Mouse (Mus musculus): ENCODE results near the gene Sh2d4b. TPM values are rescaled to one million over a fixed set of nuclear protein-coding genes. Genes with fewer than 3 reads are reported as not detected.

The Sh2d4b gene
- total RNA-seq, 2 experiments from 2014 or later: 3.1 to 4.4 TPM

- no peak for DNase-seq (ENCODE audit: low spot score in 2 of 2)
These were observed 15.7 kb upstream of the Sh2d4b start for GRCm38 (mm10) chr14:40908763-40909162.

- no peak for DNase-seq (ENCODE audit: low spot score in 2 of 2)
These were observed 13.7 kb upstream of the Sh2d4b start for GRCm38 (mm10) chr14:40906770-40907169.

DNA sequence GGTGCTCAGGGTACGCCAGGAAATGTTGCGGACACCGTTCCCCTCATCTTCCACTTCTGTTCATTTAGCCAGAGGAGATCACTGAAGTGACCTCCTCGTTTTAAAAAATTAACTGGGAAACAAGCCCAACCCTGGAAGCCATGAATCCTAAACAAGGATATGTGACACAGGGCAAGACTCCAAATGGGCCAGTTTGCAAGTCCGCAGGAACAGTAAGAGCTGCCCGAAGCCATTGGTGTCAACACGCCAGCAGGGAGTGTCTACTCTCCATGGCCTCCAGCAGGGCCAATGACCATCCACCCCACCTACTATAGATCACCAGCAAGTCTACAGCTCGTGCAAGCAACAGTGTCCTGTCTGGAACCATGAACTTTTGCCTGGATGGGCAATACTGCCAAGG is 12.7 kb upstream of the Sh2d4b start:
- DNase-seq (ENCODE audit: low spot score in 2 of 2): no peak

- no peak for DNase-seq (ENCODE audit: low spot score in 2 of 2)
These were observed 9.4 kb upstream of the Sh2d4b start for GRCm38 (mm10) chr14:40902307-40903055.

DNA sequence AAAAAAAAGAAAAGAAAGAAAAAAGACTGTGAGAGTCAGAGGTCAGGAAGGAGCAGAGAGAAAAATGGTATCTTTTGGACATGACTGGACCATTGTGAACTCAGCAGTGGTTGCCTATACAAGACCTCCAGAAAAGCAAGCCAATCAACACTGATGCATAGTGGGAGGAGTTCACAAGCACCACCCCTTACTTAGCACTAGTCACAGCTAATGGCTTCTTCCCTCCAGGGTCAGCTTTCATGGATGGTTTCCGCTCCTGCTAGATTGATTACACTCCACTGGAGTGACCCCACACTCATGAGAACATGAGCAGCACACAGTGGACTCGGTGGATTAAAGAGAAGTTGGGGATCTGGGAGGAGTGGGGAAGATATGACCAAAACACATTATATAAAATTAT is 7.2 kb upstream of the Sh2d4b start:
- DNase-seq (ENCODE audit: low spot score in 2 of 2): no peak

GRCm38 (mm10) chr14:40897916-40898315 is 4.8 kb upstream of the Sh2d4b start:
- no peak for DNase-seq (ENCODE audit: low spot score in 2 of 2)

DNA sequence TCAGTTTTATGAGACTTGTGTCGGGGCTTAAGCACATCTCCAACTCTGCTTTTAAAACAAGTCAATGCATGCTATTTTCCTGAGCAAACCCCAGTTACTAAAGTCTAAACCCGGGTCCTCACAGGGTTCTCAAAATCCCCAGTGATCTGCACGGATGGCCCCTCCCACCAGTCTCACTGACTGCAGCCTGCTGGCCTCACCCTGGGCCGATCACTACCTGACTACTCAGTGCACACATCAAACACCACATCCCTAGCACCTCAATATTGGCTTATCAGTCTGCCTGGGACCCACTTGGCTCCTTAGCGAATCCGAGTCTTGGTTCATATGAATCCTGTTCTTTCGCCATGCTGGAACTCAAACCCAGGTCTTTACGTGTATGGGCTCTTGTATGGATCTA is 2.6 kb upstream of the Sh2d4b start:
- DNase-seq (ENCODE audit: low spot score in 2 of 2): no peak

GRCm38 (mm10) chr14:40894576-40895247 is 1.6 kb upstream of the Sh2d4b start:
- DNase-seq (ENCODE audit: low spot score in 2 of 2): peak; percentile 87 to 89

GRCm38 (mm10) chr14:40893884-40894283 is 818 bp upstream of the Sh2d4b start:
- DNase-seq (ENCODE audit: low spot score in 2 of 2): no peak

- DNase-seq (ENCODE audit: low spot score in 2 of 2): no peak
These were observed 690 bp downstream of the Sh2d4b start for GRCm38 (mm10) chr14:40892326-40892825.

DNA sequence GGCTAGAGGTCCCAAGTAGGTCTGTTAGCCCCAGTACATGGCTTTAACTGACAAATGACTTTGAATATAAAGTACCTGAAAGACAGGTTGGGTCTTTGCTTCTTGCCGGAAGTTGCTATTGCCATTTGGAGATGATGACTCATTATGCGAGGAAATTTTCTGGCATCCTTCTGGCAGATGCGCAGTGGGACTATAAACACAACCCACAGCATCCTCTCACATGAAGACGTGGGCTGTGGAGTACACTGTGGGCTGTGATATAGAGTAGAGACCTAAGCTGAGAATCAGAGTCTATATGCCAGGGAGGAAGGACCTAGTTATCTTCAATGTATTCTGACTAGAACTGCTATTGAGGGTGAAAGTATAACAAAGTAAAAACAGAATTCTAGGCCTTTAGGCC is 1.6 kb downstream of the Sh2d4b start:
- no peak for DNase-seq (ENCODE audit: low spot score in 2 of 2)

GRCm38 (mm10) chr14:40889704-40890103 is 3.4 kb downstream of the Sh2d4b start:
- no peak for DNase-seq (ENCODE audit: low spot score in 2 of 2)

DNA sequence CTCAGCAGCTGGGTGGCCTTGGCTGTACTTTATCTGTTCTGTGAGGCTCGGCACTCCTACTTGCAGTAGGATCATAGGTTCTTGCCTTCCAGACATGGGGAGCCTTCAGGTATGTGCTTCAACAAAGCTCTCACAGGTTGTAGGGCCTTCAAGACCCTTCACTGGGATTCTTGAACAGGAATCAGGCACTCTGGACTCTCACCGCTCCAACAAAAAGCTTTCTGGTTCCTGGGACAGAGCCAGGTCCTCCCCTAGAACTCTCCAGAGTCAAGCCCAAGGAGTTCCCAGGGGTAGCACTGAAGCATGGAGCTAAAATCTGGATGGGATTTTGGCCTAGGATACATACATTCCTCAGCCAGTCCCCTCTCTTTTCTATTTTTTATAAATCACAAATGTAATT is 3.9 kb downstream of the Sh2d4b start:
- DNase-seq (ENCODE audit: low spot score in 2 of 2): no peak

GRCm38 (mm10) chr14:40886428-40887202 is 6.5 kb downstream of the Sh2d4b start:
- DNase-seq (ENCODE audit: low spot score in 2 of 2): no peak

DNA sequence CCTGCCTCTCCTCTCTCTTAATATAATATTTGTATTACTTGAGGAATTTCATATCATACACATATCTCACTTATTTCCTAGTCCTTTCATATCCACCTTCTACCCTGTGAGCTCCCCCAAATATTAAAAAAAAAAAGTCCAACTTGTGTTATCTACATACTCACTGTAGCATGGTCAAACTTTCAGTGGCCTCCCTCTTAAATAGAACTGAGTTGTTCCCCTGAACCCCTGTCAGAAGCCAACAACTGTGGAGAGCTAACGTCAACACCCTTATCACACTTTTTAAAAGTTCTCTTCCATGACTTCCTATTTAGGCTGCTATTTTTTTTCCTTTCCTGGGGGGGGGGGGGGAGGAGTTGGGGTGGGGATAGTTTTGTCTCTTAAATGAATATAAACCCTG is 7.3 kb downstream of the Sh2d4b start:
- DNase-seq (ENCODE audit: low spot score in 2 of 2): no peak

GRCm38 (mm10) chr14:40885225-40885624 is 7.8 kb downstream of the Sh2d4b start:
- peak; percentile 38 to 57 for DNase-seq (ENCODE audit: low spot score in 2 of 2)

DNA sequence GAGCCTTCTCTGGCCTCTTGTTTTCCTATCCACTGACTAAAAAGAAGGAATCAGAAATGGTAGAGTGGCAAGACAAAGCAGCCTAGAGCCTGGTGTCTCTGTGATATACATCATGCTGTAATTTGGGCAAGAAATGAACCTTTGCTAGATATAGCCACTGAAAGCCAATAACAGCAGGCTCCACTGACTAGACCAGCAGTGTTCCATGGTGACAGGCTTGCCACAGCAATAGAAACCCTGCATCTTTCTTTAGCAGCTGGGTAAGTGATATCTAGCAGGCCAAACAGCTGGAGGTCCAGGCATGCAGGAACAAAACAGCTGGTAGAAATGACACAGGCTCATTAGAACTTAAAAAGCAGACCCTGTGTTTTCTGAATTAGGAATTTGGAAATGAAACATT is 18.5 kb downstream of the Sh2d4b start:
- DNase-seq (ENCODE audit: low spot score in 2 of 2): no peak

- no peak for DNase-seq (ENCODE audit: low spot score in 2 of 2)
These were observed 19.1 kb downstream of the Sh2d4b start for GRCm38 (mm10) chr14:40873961-40874360.

DNA sequence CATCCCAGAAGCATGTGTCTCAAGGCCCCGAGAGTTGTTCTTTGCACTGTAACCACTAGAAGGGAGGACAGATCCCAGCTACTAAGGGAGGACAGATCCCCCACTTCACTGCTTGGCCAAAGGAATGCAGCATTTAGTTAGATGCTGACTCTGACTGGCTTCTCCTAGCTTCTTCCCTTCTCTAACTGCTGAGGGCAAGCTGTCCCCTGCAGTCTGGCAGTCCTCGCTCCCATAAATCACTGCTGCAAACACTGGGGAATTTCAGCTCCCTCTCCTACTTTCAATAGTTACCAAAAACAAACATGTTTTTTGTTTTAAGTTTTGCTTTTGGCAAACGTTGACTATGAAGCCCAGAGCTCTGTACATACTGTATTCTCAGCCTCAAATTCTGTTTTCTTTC is 22.5 kb downstream of the Sh2d4b start:
- no peak for DNase-seq (ENCODE audit: low spot score in 2 of 2)

DNA sequence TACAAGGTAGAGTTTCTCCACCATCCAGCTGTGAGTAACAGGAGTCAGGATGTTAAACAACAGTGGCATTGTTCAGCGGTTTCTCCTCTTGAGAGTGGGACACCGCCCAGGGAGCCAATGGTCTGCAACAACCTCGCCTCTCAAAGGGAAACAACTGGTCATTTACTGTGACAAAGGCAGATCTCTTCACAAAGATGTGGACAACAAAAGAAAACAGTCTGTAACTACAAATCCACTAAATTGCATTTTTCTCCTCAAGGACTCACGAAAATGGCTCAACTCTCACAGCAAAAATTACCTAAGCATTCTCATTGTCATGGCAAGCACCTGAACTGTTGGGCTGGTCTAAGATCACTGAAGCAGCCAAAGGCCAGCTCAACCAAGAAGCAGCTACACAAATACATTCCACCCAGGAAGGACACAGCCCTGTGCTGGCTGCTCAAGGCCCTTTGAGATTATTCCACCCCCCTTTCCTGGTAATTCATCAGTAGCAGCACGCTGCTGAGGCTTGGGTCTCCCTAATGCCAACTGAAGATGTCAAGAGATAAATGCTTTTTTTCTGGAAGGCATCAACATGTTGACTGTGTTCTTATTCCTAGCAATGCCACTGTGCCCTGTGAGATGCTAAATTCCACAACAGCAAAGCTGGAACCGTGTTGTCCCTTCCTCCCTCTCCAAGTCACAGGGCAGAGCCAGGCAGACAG is 28.1 kb downstream of the Sh2d4b start:
- no peak for DNase-seq (ENCODE audit: low spot score in 2 of 2)

GRCm38 (mm10) chr14:40863659-40864058 is 29.4 kb downstream of the Sh2d4b start:
- DNase-seq (ENCODE audit: low spot score in 2 of 2): no peak
